Mouse (Mus musculus): ENCODE measurements at regions not wholly inside any gene's neighbourhood (a gene's known extent, or its start where the extent isn't known, plus 50 kb on each side); places are given as distances from the start of the nearest gene placed in this dataset.
A peak's percentile ranks its signal among the peaks of the same experiment; 100 is the strongest.

DNA sequence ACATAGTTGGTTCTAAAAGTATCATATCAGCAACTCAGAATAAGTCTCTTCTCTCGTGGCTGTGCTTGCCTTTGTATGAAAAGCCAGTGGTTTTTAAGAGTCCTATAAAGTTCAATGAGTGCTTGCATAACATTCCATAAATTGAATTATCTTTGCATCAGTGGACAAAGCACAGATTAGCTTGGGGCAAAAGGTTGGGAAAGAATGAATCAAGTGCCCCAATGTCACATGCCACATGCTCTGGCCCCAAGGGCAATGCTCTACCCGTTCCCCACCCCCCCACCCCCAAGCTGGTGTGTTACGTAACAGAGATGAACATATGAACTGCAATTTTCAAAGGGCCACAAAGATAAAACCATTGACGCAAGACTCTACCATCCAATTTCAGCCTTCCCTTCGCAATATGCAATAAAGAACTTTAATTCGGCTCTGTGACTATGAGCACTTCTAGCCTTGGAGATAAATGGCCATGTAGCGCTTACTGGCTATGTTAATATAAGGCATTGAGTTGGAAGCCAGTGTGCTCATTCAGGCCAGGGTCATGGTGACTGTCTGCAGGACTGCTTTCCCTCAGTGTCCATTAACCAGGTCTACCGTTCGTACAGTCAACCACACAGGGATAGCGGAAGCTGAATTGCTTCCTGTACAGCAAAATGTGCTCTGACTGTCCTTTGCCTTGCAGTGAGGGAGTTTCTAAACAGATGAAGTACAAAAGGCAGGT, 421.1 kb upstream of the Adamts16 start:
- Histone ChIP-seq H3K4me3 (replicated peaks in 1 of 3; ENCODE audit: low read depth in 2 of 3, low read length in 2 of 3, poor library complexity in 1 of 3) (no peak overlapping the region), H3K4me2 (ENCODE audit: insufficient read depth, low read depth, poor library complexity, severe bottlenecking) (no peak overlapping the region), H3K9me3 (replicated peaks; ENCODE audit: low read length) (no peaks in the 10 kb centered on the region), H3K27ac (ENCODE audit: insufficient read depth, low read depth) (no peak overlapping the region), H3K4me1 (ENCODE audit: control insufficient read depth in 1 of 2, insufficient read depth in 2 of 2) (no peaks in the 10 kb centered on the region), H3K36me3 (replicated peaks in 1 of 2; ENCODE audit: control insufficient read depth in 1 of 2, insufficient read depth in 1 of 2, low read length in 1 of 2) (no peaks in the 10 kb centered on the region), H3K9ac (ENCODE audit: insufficient read depth, low read depth) (no peak overlapping the region), H3K27me3 (replicated peaks) (no peaks in the 10 kb centered on the region), H3K79me2 (replicated peaks; ENCODE audit: control insufficient read depth, extremely low read depth, insufficient read depth, poor library complexity, severe bottlenecking) (no peaks in the 10 kb centered on the region)
- dilution Hi-C loops (cut with MboI; ENCODE audit: extremely low pct_ligation_motif_present, extremely low pct_unique_long_range_greater_than_20kb, low sequenced_read_pairs) (no loop called here), in situ Hi-C loops (cut with MboI; ENCODE audit: low pct_ligation_motif_present, low pct_unique_long_range_greater_than_20kb, low sequenced_read_pairs) (no loop called here)
- DNase-seq (ENCODE audit: extremely low read depth): no peak
- no peak for TF ChIP-seq POLR2AphosphoS2 (IDR thresholded peaks at IDR 0.05; ENCODE audit: low read depth, low read length)
- TF ChIP-seq USF2 (conservative IDR thresholded peaks at IDR 0.05; ENCODE audit: low read depth, low read length): no peak
- TF ChIP-seq MAFK (IDR thresholded peaks at IDR 0.05; ENCODE audit: insufficient replicate concordance, low read length): no peak
- TF ChIP-seq ZC3H11A (IDR thresholded peaks at IDR 0.05; ENCODE audit: low read depth, low read length): no peak
- no peak for TF ChIP-seq JUN (IDR thresholded peaks at IDR 0.05; ENCODE audit: insufficient read depth, low read depth, low read length)
- TF ChIP-seq HCFC1 (IDR thresholded peaks at IDR 0.05; ENCODE audit: low read depth, low read length): no peak
- TF ChIP-seq MYC (IDR thresholded peaks at IDR 0.05; ENCODE audit: low read depth, low read length): no peak
- no peak for TF ChIP-seq NELFE (IDR thresholded peaks at IDR 0.05; ENCODE audit: low read depth, low read length)

DNA sequence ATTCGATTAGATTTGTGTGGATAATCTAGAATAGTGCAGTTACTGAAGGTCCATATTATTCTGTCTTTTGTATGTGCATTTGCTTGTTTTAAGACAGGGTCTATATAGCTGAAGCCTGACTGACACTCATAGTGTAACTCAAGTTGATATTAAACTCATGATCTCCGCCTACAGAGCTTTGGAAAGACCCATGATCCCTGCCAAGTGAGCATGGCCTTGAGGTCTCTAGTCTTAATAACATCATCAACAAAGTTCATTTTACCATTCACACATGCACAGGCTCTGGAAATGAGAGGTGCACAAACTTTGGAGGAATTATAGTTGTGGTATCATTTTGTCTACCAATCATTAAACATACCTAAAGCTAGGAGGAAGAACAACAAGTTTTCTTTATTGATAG, 412.4 kb upstream of the Adamts16 start:
- in situ Hi-C loops (cut with MboI; ENCODE audit: low pct_ligation_motif_present, low pct_unique_long_range_greater_than_20kb, low sequenced_read_pairs): loop anchor here (5.0 kb wide), 1 partner anchor 198 kb away; no protein-coding TSS in a partner anchor

DNA sequence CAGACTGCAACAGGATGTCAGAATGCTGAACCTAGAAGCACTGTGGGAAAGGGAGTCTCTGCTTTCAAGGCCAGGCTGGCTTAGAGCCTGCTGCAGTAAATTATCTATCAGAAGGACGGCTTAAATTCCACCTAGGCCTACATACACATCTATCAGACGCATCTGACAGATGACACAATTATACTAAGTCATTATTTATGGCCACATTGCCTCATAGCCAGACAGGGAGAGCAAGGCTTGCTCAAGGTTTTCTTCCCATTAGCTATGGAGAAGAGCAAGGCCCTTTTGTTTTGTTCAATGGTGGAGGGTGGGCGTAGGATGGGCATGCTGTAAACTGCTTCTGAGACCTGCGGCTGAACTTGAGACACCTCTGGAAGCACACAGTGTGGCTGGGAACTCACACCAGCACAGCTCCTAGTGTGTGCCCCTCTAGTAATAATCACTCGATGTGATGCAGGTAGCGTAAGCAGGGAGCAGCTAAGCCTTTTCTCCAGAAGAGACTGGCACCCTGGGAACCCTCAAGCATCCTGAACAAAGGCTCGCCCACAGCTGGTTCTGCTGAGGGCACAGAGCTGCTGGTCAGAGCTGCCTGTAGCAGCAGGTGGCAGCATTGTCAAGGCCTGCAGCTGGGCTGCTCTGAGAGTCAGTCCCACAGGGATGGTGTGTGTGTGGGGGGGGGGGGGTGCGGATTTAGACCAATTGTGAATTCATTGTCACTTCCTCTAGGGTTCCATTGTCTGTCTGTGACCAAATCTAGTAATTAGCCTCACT, 406.8 kb upstream of the Adamts16 start:
- peaks cover 0 to 19% of the 10 kb centered on the region in 2 experiments; a peak in 2 of 4 replicates for H3K4me1 ChIP-seq (ENCODE audit: control insufficient read depth in 1 of 2, insufficient read depth in 2 of 2)
- H3K27ac ChIP-seq (ENCODE audit: insufficient read depth, low read depth): no peak overlapping the region
- DNase-seq (ENCODE audit: extremely low read depth): peak; percentile 69
- dilution Hi-C loops (cut with MboI; ENCODE audit: extremely low pct_ligation_motif_present, extremely low pct_unique_long_range_greater_than_20kb, low sequenced_read_pairs): no loop called here
- H3K4me3 ChIP-seq (replicated peaks in 1 of 3; ENCODE audit: low read depth in 2 of 3, low read length in 2 of 3, poor library complexity in 1 of 3): no peak overlapping the region
- no peaks in the 10 kb centered on the region for H3K36me3 ChIP-seq (replicated peaks in 1 of 2; ENCODE audit: control insufficient read depth in 1 of 2, insufficient read depth in 1 of 2, low read length in 1 of 2)
- no peaks in the 10 kb centered on the region for H3K79me2 ChIP-seq (replicated peaks; ENCODE audit: control insufficient read depth, extremely low read depth, insufficient read depth, poor library complexity, severe bottlenecking)
- H3K27me3 ChIP-seq (replicated peaks): no peaks in the 10 kb centered on the region
- no peak overlapping the region for H3K9ac ChIP-seq (ENCODE audit: insufficient read depth, low read depth)
- no peaks in the 10 kb centered on the region for H3K9me3 ChIP-seq (replicated peaks; ENCODE audit: low read length)
- no peak overlapping the region for H3K4me2 ChIP-seq (ENCODE audit: insufficient read depth, low read depth, poor library complexity, severe bottlenecking)
- in situ Hi-C loops (cut with MboI; ENCODE audit: low pct_ligation_motif_present, low pct_unique_long_range_greater_than_20kb, low sequenced_read_pairs): no loop called here
- TF ChIP-seq E2F4 (IDR thresholded peaks at IDR 0.05; ENCODE audit: insufficient replicate concordance, low read depth, low read length) (no peak), ZNF384 (IDR thresholded peaks at IDR 0.05; ENCODE audit: low read depth, low read length) (no peak), RAD21 (IDR thresholded peaks at IDR 0.05; ENCODE audit: low read depth, low read length) (peak; percentile 88), MAFK (IDR thresholded peaks at IDR 0.05; ENCODE audit: insufficient replicate concordance, low read length) (no peak), ETS1 (conservative IDR thresholded peaks at IDR 0.05; ENCODE audit: low read depth, low read length) (no peak), IRF4 (IDR thresholded peaks at IDR 0.05; ENCODE audit: low read depth, low read length) (no peak; the same call in 1 of the 2 replicates), MEF2A (IDR thresholded peaks at IDR 0.05; ENCODE audit: borderline replicate concordance, low read depth, low read length) (0 out of 2 replicates have a peak, but pooled peaks have one; percentile 19), MAX (IDR thresholded peaks at IDR 0.05; ENCODE audit: low read length) (no peak), SIN3A (IDR thresholded peaks at IDR 0.05; ENCODE audit: low read length) (no peak), SMC3 (IDR thresholded peaks at IDR 0.05; ENCODE audit: low read depth, low read length) (peak; percentile 92), JUND (conservative IDR thresholded peaks at IDR 0.05; ENCODE audit: low read depth, low read length) (no peak), MXI1 (IDR thresholded peaks at IDR 0.05; ENCODE audit: low read depth, low read length) (no peak), NELFE (IDR thresholded peaks at IDR 0.05; ENCODE audit: low read depth, low read length) (no peak), ZC3H11A (IDR thresholded peaks at IDR 0.05; ENCODE audit: low read depth, low read length) (peak; percentile 64), CHD2 (IDR thresholded peaks at IDR 0.05; ENCODE audit: low read length) (no peak), NRF1 (IDR thresholded peaks at IDR 0.05; ENCODE audit: low read depth, low read length) (no peak), EP300 (IDR thresholded peaks at IDR 0.05; ENCODE audit: low read length) (no peak)

More for the DNA sequence above, 412.4 kb upstream of the Adamts16 start:
- H3K4me2 ChIP-seq (ENCODE audit: insufficient read depth, low read depth, poor library complexity, severe bottlenecking): no peak overlapping the region
- H3K27ac ChIP-seq (ENCODE audit: insufficient read depth, low read depth): no peak overlapping the region
- H3K4me1 ChIP-seq (ENCODE audit: control insufficient read depth in 1 of 2, insufficient read depth in 2 of 2): peaks cover 0 to 5% of the 10 kb centered on the region in 2 experiments; a peak in 2 of 4 replicates
- no peak for DNase-seq (ENCODE audit: extremely low read depth)
- H3K79me2 ChIP-seq (replicated peaks; ENCODE audit: control insufficient read depth, extremely low read depth, insufficient read depth, poor library complexity, severe bottlenecking): no peaks in the 10 kb centered on the region
- no peak overlapping the region for H3K4me3 ChIP-seq (replicated peaks in 1 of 3; ENCODE audit: low read depth in 2 of 3, low read length in 2 of 3, poor library complexity in 1 of 3)
- H3K9ac ChIP-seq (ENCODE audit: insufficient read depth, low read depth): no peak overlapping the region
- no peaks in the 10 kb centered on the region for H3K27me3 ChIP-seq (replicated peaks)
- no peaks in the 10 kb centered on the region for H3K9me3 ChIP-seq (replicated peaks; ENCODE audit: low read length)
- TF ChIP-seq JUN (IDR thresholded peaks at IDR 0.05; ENCODE audit: insufficient read depth, low read depth, low read length) (no peak), POLR2AphosphoS2 (IDR thresholded peaks at IDR 0.05; ENCODE audit: low read depth, low read length) (no peak)
- dilution Hi-C loops (cut with MboI; ENCODE audit: extremely low pct_ligation_motif_present, extremely low pct_unique_long_range_greater_than_20kb, low sequenced_read_pairs): no loop called here
- H3K36me3 ChIP-seq (replicated peaks in 1 of 2; ENCODE audit: control insufficient read depth in 1 of 2, insufficient read depth in 1 of 2, low read length in 1 of 2): no peaks in the 10 kb centered on the region

Measured in CH12.LX (cell line).